Mouse (Mus musculus) cerebellum, adult 2 months (tissue): ENCODE data around the gene Spsb4.
"Not testable (repeated sequence)": the region's sequence is repeated elsewhere in the genome, so short reads cannot be mapped to it uniquely, and the experiment has no call there.

ENCODE experiments used
- CTCF ChIP-seq: fragments of 200-500 bp; IDR thresholded peaks from 2 replicates; pipeline ENCODE4 v1.5.1; 2011; ENCODE audit warnings: low read depth, mild to moderate bottlenecking, control low read depth, low read length, moderate library complexity, borderline replicate concordance; ENCODE audit not compliant: insufficient read depth
- POLR2A ChIP-seq: fragments of 200-500 bp; IDR thresholded peaks from 2 replicates; pipeline ENCODE4 v1.6.1; 2011; ENCODE audit warnings: low read length, control low read depth, borderline replicate concordance; ENCODE audit not compliant: insufficient read depth

- TF ChIP-seq CTCF, POLR2A: not testable (repeated sequence)
Observed at GRCm38 (mm10) chr9:96936427-96936826, 82.2 kb downstream of the Spsb4 start.
